Mouse (Mus musculus): ENCODE results near the gene Gm42957.
A peak's percentile ranks its signal among the peaks of the same experiment; 100 is the strongest.
"Not testable (repeated sequence)": the region's sequence is repeated elsewhere in the genome, so short reads cannot be mapped to it uniquely, and the experiment has no call there.

The Gm42957 gene

GRCm38 (mm10) chr3:96634928-96635879 is at the start of gene Gm42957, which contains the start of gene Pex11b:
Gene Gm42957, plus strand, starts transcription at chr3:96635474.
Gene Pex11b, plus strand, starts transcription at chr3:96635376.
- peak; percentile 59 for DNase-seq (ENCODE audit: low spot score)

- DNase-seq (ENCODE audit: low spot score), result no peak
Measured at GRCm38 (mm10) chr3:96590657-96591056, 44.6 kb upstream of the Gm42957 start.

GRCm38 (mm10) chr3:96593374-96593773 is 41.9 kb upstream of the Gm42957 start:
- no peak for DNase-seq (ENCODE audit: low spot score)

GRCm38 (mm10) chr3:96593790-96594560 is 41.3 kb upstream of the Gm42957 start, which contains the start of gene Polr3gl:
Gene Polr3gl, minus strand, starts transcription at chr3:96594181.
- DNase-seq (ENCODE audit: low spot score), result peak; percentile 91

GRCm38 (mm10) chr3:96594851-96595250 is 40.4 kb upstream of the Gm42957 start:
- DNase-seq (ENCODE audit: low spot score), result no peak

- no peak for DNase-seq (ENCODE audit: low spot score)
Measured at GRCm38 (mm10) chr3:96595661-96596060, 39.6 kb upstream of the Gm42957 start.

- DNase-seq (ENCODE audit: low spot score), result no peak
Measured at GRCm38 (mm10) chr3:96596228-96596707, 39.0 kb upstream of the Gm42957 start, which contains the start of gene Ankrd34a. Gene Ankrd34a, plus strand, starts transcription at chr3:96596636.

- DNase-seq (ENCODE audit: low spot score), result no peak
Measured at GRCm38 (mm10) chr3:96596855-96597254, 38.4 kb upstream of the Gm42957 start.

GRCm38 (mm10) chr3:96597435-96597891 is 37.8 kb upstream of the Gm42957 start:
- no peak for DNase-seq (ENCODE audit: low spot score)

GRCm38 (mm10) chr3:96598156-96599068 is 36.9 kb upstream of the Gm42957 start:
- DNase-seq (ENCODE audit: low spot score), result no peak

- DNase-seq (ENCODE audit: low spot score), result no peak
Measured at GRCm38 (mm10) chr3:96599069-96599393, 36.2 kb upstream of the Gm42957 start.

- no peak for DNase-seq (ENCODE audit: low spot score)
Measured at GRCm38 (mm10) chr3:96599411-96599810, 35.9 kb upstream of the Gm42957 start.

- no peak for DNase-seq (ENCODE audit: low spot score)
Measured at GRCm38 (mm10) chr3:96600639-96601250, 34.5 kb upstream of the Gm42957 start, which contains the start of gene Lix1l. Gene Lix1l, plus strand, starts transcription at chr3:96601149.

GRCm38 (mm10) chr3:96601251-96601787 is 34.0 kb upstream of the Gm42957 start:
- no peak for DNase-seq (ENCODE audit: low spot score)

GRCm38 (mm10) chr3:96601941-96602703 is 33.2 kb upstream of the Gm42957 start:
- DNase-seq (ENCODE audit: low spot score), result no peak

- DNase-seq (ENCODE audit: low spot score), result no peak
Measured at GRCm38 (mm10) chr3:96602704-96603084, 32.6 kb upstream of the Gm42957 start.

- DNase-seq (ENCODE audit: low spot score), result no peak
Measured at GRCm38 (mm10) chr3:96603311-96603710, 32.0 kb upstream of the Gm42957 start.

- DNase-seq (ENCODE audit: low spot score), result not testable (repeated sequence)
Measured at GRCm38 (mm10) chr3:96606007-96606406, 29.3 kb upstream of the Gm42957 start.

GRCm38 (mm10) chr3:96606618-96607017 is 28.7 kb upstream of the Gm42957 start:
- DNase-seq (ENCODE audit: low spot score), result no peak

- DNase-seq (ENCODE audit: low spot score), result no peak
Measured at GRCm38 (mm10) chr3:96617941-96618340, 17.3 kb upstream of the Gm42957 start.

All from layer of hippocampus, adult 9-10 months (tissue).